Mouse (Mus musculus) embryo, embryonic 10 days (tissue): ENCODE results near the gene Urod.
A peak's percentile ranks its signal among the peaks of the same experiment; 100 is the strongest.

ENCODE experiments used
- DNase-seq: peaks from one replicate; pipeline ENCODE4 v3.0.0-alpha.2; 2015; ENCODE audit warnings: low spot score

The Urod gene

GRCm38 (mm10) chr4:116993672-116994621 is at the start of gene Urod:
Urod (minus strand) TSS chr4:116994413.
- peak; percentile 96 for DNase-seq

GRCm38 (mm10) chr4:117041283-117041721 is 47.1 kb upstream of the Urod start:
- DNase-seq: no peak

GRCm38 (mm10) chr4:117040791-117041190 is 46.6 kb upstream of the Urod start:
- DNase-seq: no peak

- peak; percentile 35 for DNase-seq
These were observed 45.9 kb upstream of the Urod start for GRCm38 (mm10) chr4:117039925-117040687.

GRCm38 (mm10) chr4:117031105-117031504 is 36.9 kb upstream of the Urod start:
- no peak for DNase-seq

GRCm38 (mm10) chr4:117023469-117023868 is 29.3 kb upstream of the Urod start:
- no peak for DNase-seq

GRCm38 (mm10) chr4:117019206-117020134 is 25.3 kb upstream of the Urod start, which contains the start of gene Eif2b3:
Eif2b3 (plus strand) TSS chr4:117019402.
- peak; percentile 99 for DNase-seq

GRCm38 (mm10) chr4:117018327-117018726 is 24.1 kb upstream of the Urod start:
- no peak for DNase-seq

- DNase-seq: no peak
These were observed 23.5 kb upstream of the Urod start for GRCm38 (mm10) chr4:117017738-117018137.

- DNase-seq: no peak
These were observed 20.7 kb upstream of the Urod start for GRCm38 (mm10) chr4:117014901-117015415.

- DNase-seq: no peak
These were observed 19.4 kb upstream of the Urod start for GRCm38 (mm10) chr4:117013596-117013995.

- DNase-seq: no peak
These were observed 16.0 kb upstream of the Urod start for GRCm38 (mm10) chr4:117010231-117010630.

- no peak for DNase-seq
These were observed 12.8 kb upstream of the Urod start for GRCm38 (mm10) chr4:117007058-117007457.

- DNase-seq: no peak
These were observed 11.6 kb upstream of the Urod start for GRCm38 (mm10) chr4:117005611-117006400.

GRCm38 (mm10) chr4:117004649-117005048 is 10.4 kb upstream of the Urod start:
- DNase-seq: no peak

- DNase-seq: peak; percentile 91
These were observed 8.6 kb upstream of the Urod start for GRCm38 (mm10) chr4:117002543-117003521.

- no peak for DNase-seq
These were observed 7.7 kb upstream of the Urod start for GRCm38 (mm10) chr4:117001957-117002356.

GRCm38 (mm10) chr4:116999513-117000154 is 5.4 kb upstream of the Urod start:
- DNase-seq: no peak

GRCm38 (mm10) chr4:116995798-116996135 is 1.6 kb upstream of the Urod start:
- peak; percentile 70 for DNase-seq
